27 mouse cellular contexts compared by ENCODE assay signal in the genomic region with DNA sequence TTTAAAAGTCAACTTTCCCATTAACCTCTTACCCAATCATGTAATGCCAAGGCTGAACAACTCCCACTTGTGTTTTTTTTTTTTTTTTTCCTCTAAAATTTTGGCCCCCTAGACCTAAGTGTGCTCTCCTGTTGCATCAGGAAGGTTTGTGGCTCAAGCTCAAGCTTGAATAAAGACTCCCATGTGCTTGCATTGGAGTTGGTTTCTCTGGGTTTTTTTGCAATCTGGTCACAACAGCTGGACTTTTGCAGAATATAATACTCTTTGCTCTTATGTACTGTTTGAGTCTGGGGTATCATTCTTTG. TPM values are rescaled to one million over a fixed set of nuclear protein-coding genes. Genes with fewer than 3 reads are reported as not detected.
"Had no signal": no experiment of that assay in that cellular context is flagged by ENCODE, and none has a peak within 500 bp of the region (broad histone marks: within the 10 kb centered on the region; RNA-seq: fewer than 3 reads in every experiment).

No protein-coding gene starts in this region.

- H3K36me3 ChIP-seq: heart, embryonic 13.5 days; heart, embryonic 15.5 days; hindbrain, embryonic 13.5 days; hindbrain, embryonic 15.5 days; limb, embryonic 13.5 days; limb, embryonic 15.5 days; liver, embryonic 13.5 days had no signal

- H3K27me3 ChIP-seq: heart, embryonic 13.5 days; heart, embryonic 15.5 days; hindbrain, embryonic 13.5 days; hindbrain, embryonic 15.5 days; limb, embryonic 13.5 days; limb, embryonic 15.5 days; liver, embryonic 13.5 days had no signal

- H3K9ac ChIP-seq: heart, embryonic 13.5 days; heart, embryonic 15.5 days; hindbrain, embryonic 13.5 days; hindbrain, embryonic 15.5 days; limb, embryonic 13.5 days; limb, embryonic 15.5 days; liver, embryonic 13.5 days had no signal

- ATAC-seq: hindbrain, postnatal 0 days; intestine, embryonic 16.5 days had no signal

- H3K4me1 ChIP-seq: heart, embryonic 15.5 days; hindbrain, embryonic 13.5 days; hindbrain, embryonic 15.5 days; limb, embryonic 13.5 days; limb, embryonic 15.5 days had no signal

- DNase-seq: gastrocnemius, postnatal 14 days; gastrocnemius, postnatal 36 days; layer of hippocampus, adult 9-11 months; layer of hippocampus, postnatal 36 days; left cerebral cortex, postnatal 4 days; liver, embryonic 13.5 days had no signal

- H3K4me3 ChIP-seq: heart, adult 2 months; heart, embryonic 13.5 days; heart, embryonic 15.5 days; hindbrain, embryonic 13.5 days; hindbrain, embryonic 15.5 days; limb, embryonic 13.5 days; limb, embryonic 15.5 days; liver, embryonic 13.5 days had no signal

- H3K9me3 ChIP-seq: heart, embryonic 13.5 days; heart, embryonic 15.5 days; hindbrain, embryonic 13.5 days; hindbrain, embryonic 15.5 days; limb, embryonic 13.5 days; limb, embryonic 15.5 days; liver, embryonic 13.5 days had no signal

- H3K27ac ChIP-seq: heart, adult 2 months; heart, embryonic 13.5 days; heart, embryonic 15.5 days; hindbrain, embryonic 13.5 days; hindbrain, embryonic 15.5 days; hindbrain, postnatal 0 days; limb, embryonic 13.5 days; limb, embryonic 15.5 days; liver, embryonic 13.5 days had no signal

- H3K4me2 ChIP-seq: heart, embryonic 11.5 days; heart, embryonic 13.5 days; heart, embryonic 15.5 days; hindbrain, embryonic 13.5 days; hindbrain, embryonic 15.5 days; limb, embryonic 13.5 days; limb, embryonic 15.5 days; liver, embryonic 13.5 days had no signal

RNA-seq across cellular contexts. Expression of gene Ccl6, which starts 9.5 kb away (rescaled TPM):
- total RNA-seq: hindbrain, postnatal 0 days had no signal

RNA-seq across cellular contexts. Expression of gene Ccl5, which starts 53.1 kb away (rescaled TPM):
- total RNA-seq: gastrocnemius, adult 18-20 months; gastrocnemius, adult 8-10 months; gastrocnemius, postnatal 14 days; gastrocnemius, postnatal 36 days; heart, postnatal 10 days; heart, postnatal 25 days; hindbrain, postnatal 0 days; layer of hippocampus, adult 18-20 months; layer of hippocampus, postnatal 14 days; layer of hippocampus, postnatal 36 days; left cerebral cortex, adult 18-20 months; left cerebral cortex, postnatal 10 days; left cerebral cortex, postnatal 25 days; left cerebral cortex, postnatal 4 days had no signal
- polyA plus RNA-seq: heart, embryonic 11.5 days; hindbrain, embryonic 13.5 days; hindbrain, embryonic 15.5 days; kidney, embryonic 14.5 days; limb, embryonic 11.5 days had no signal
